Mouse (Mus musculus) Patski (cell line): ENCODE measurements around the gene Gm17334. TPM values are rescaled to one million over a fixed set of nuclear protein-coding genes. Genes with fewer than 3 reads are reported as not detected.

Experiments used
- ATAC-seq: fragments of 100-300 bp; one replicate; pipeline ENCODE4 v1.8.0; 2021
- CTCF ChIA-PET: fragments of 350-600 bp; sonication (Branson Sonifier 250); formaldehyde crosslinking; loops from one replicate; lab custom pipeline; 2022; ENCODE audit warnings: inconsistent platforms; lab: Charles Lee
- POLR2A ChIA-PET: fragments of 350-600 bp; sonication (Branson Sonifier 250); formaldehyde crosslinking; loops from one replicate; lab custom pipeline; 2022; ENCODE audit warnings: antibody characterized with exemption, inconsistent platforms; lab: Charles Lee
- DNase-seq: peaks from one replicate; pipeline ENCODE4 v3.0.0-alpha.2; 2011; ENCODE audit warnings: low read depth, low spot score
- H3K27me3 ChIP-seq: fragments of 371-371 bp; one replicate; pipeline ENCODE4 v1.5.1; 2021
- CTCF ChIP-seq: fragments of 100-300 bp; IDR thresholded peaks from one replicate; pipeline ENCODE4 v1.5.1; 2021
- in situ Hi-C: fragments of 300-500 bp; cut with MboI; formaldehyde crosslinking; loops from 3 replicates; pipeline ENCODE4 v1.11.1; 2018; ENCODE audit warnings: low pct_unique_long_range_greater_than_20kb, mixed read lengths
- polyA plus RNA-seq: library from polyadenylated mRNA; unstranded; gene quantifications from one replicate; pipeline ENCODE4 v1.2.3, GENCODE M21; 2021

Gm17334 gene
- polyA plus RNA-seq, 1 experiment from 2014 or later: 0.44 TPM

GRCm38 (mm10) chr11:53811312-53811711 is 38.3 kb upstream of the Gm17334 start:
- no peaks in the 10 kb centered on the region for H3K27me3 ChIP-seq
- TF ChIP-seq CTCF: no peak
- no peak for DNase-seq
- ATAC-seq: no peak
- CTCF ChIA-PET: interaction anchor here (1.2 to 2.9 kb wide), 4 partner anchors 9 to 31 kb away, joined by 3 to 10 read pairs (median 6); no protein-coding TSS in a partner anchor
- POLR2A ChIA-PET: no interaction called here
- in situ Hi-C loops: no loop called here

- CTCF ChIA-PET: interaction anchor here (1.2 to 2.9 kb wide), 5 partner anchors 8 to 40 kb away, joined by 3 to 10 read pairs (median 4); no protein-coding TSS in a partner anchor
- POLR2A ChIA-PET: no interaction called here
- H3K27me3 ChIP-seq: no peaks in the 10 kb centered on the region
- no peak for DNase-seq
- no peak for ATAC-seq
- TF ChIP-seq CTCF: no peak
- in situ Hi-C loops: no loop called here
Measured at GRCm38 (mm10) chr11:53810749-53811148, 37.8 kb upstream of the Gm17334 start.

GRCm38 (mm10) chr11:53810156-53810555 is 37.2 kb upstream of the Gm17334 start:
- TF ChIP-seq CTCF: no peak
- ATAC-seq: no peak
- in situ Hi-C loops: no loop called here
- DNase-seq: no peak
- H3K27me3 ChIP-seq: no peaks in the 10 kb centered on the region
- ChIA-PET POLR2A (no interaction called here), CTCF (interaction anchor here (1.3 to 2.9 kb wide), 3 partner anchors 8 to 41 kb away, joined by 3 to 10 read pairs (median 9); no protein-coding TSS in a partner anchor)

- no peaks in the 10 kb centered on the region for H3K27me3 ChIP-seq
- TF ChIP-seq CTCF: no peak
- ChIA-PET CTCF (interaction anchor here (1.2 kb wide), 1 partner anchor 46 kb away, joined by 3 read pairs; no protein-coding TSS in a partner anchor), POLR2A (no interaction called here)
- in situ Hi-C loops: no loop called here
- no peak for ATAC-seq
- DNase-seq: no peak
Measured at GRCm38 (mm10) chr11:53809354-53809753, 36.4 kb upstream of the Gm17334 start.

- CTCF ChIA-PET: interaction anchor here (1.0 to 1.3 kb wide), 2 partner anchors 9 to 44 kb away, joined by 3 read pairs; no protein-coding TSS in a partner anchor
- H3K27me3 ChIP-seq: no peaks in the 10 kb centered on the region
- ATAC-seq (no peak), DNase-seq (no peak)
- POLR2A ChIA-PET: no interaction called here
- in situ Hi-C loops: no loop called here
- TF ChIP-seq CTCF: no peak
Measured at GRCm38 (mm10) chr11:53805786-53806185, 32.8 kb upstream of the Gm17334 start.

- ChIA-PET POLR2A (no interaction called here), CTCF (interaction anchor here (0.7 to 1.9 kb wide), 2 partner anchors 45 to 47 kb away, joined by 3 to 4 read pairs; no protein-coding TSS in a partner anchor)
- no peak for TF ChIP-seq CTCF
- DNase-seq (no peak), ATAC-seq (no peak)
- in situ Hi-C loops: no loop called here
- no peaks in the 10 kb centered on the region for H3K27me3 ChIP-seq
Measured at GRCm38 (mm10) chr11:53804569-53805344, 31.8 kb upstream of the Gm17334 start.

- ChIA-PET POLR2A (no interaction called here), CTCF (interaction anchor here (0.7 to 2.8 kb wide), 9 partner anchors 8 to 68 kb away, joined by 3 to 9 read pairs (median 4); no protein-coding TSS in a partner anchor)
- no peak for TF ChIP-seq CTCF
- no peaks in the 10 kb centered on the region for H3K27me3 ChIP-seq
- in situ Hi-C loops: no loop called here
- DNase-seq: no peak
- no peak for ATAC-seq
Measured at GRCm38 (mm10) chr11:53803494-53803893, 30.5 kb upstream of the Gm17334 start.

- DNase-seq: peak; percentile 49
- TF ChIP-seq CTCF: no peak
- ATAC-seq: peak; percentile 44
- ChIA-PET POLR2A (no interaction called here), CTCF (interaction anchor here (0.9 to 2.8 kb wide), 9 partner anchors 8 to 67 kb away, joined by 3 to 9 read pairs (median 4); no protein-coding TSS in a partner anchor)
- H3K27me3 ChIP-seq: no peaks in the 10 kb centered on the region
- in situ Hi-C loops: no loop called here
Measured at GRCm38 (mm10) chr11:53803093-53803492, 30.1 kb upstream of the Gm17334 start.

GRCm38 (mm10) chr11:53800975-53801374 is 28.0 kb upstream of the Gm17334 start:
- no peaks in the 10 kb centered on the region for H3K27me3 ChIP-seq
- ATAC-seq (no peak), DNase-seq (no peak)
- in situ Hi-C loops: no loop called here
- ChIA-PET POLR2A (no interaction called here), CTCF (interaction anchor here (2.8 kb wide), 1 partner anchor 10 kb away, joined by 9 read pairs; no protein-coding TSS in a partner anchor)
- no peak for TF ChIP-seq CTCF

- ATAC-seq (no peak), DNase-seq (no peak)
- in situ Hi-C loops: no loop called here
- ChIA-PET CTCF (no interaction called here), POLR2A (no interaction called here)
- TF ChIP-seq CTCF: no peak
- no peaks in the 10 kb centered on the region for H3K27me3 ChIP-seq
Measured at GRCm38 (mm10) chr11:53800036-53800435, 27.0 kb upstream of the Gm17334 start.
